Mouse (Mus musculus): ENCODE measurements at regions not wholly inside any gene's neighbourhood (a gene's known extent, or its start where the extent isn't known, plus 50 kb on each side); places are given as distances from the start of the nearest gene placed in this dataset.

DNA sequence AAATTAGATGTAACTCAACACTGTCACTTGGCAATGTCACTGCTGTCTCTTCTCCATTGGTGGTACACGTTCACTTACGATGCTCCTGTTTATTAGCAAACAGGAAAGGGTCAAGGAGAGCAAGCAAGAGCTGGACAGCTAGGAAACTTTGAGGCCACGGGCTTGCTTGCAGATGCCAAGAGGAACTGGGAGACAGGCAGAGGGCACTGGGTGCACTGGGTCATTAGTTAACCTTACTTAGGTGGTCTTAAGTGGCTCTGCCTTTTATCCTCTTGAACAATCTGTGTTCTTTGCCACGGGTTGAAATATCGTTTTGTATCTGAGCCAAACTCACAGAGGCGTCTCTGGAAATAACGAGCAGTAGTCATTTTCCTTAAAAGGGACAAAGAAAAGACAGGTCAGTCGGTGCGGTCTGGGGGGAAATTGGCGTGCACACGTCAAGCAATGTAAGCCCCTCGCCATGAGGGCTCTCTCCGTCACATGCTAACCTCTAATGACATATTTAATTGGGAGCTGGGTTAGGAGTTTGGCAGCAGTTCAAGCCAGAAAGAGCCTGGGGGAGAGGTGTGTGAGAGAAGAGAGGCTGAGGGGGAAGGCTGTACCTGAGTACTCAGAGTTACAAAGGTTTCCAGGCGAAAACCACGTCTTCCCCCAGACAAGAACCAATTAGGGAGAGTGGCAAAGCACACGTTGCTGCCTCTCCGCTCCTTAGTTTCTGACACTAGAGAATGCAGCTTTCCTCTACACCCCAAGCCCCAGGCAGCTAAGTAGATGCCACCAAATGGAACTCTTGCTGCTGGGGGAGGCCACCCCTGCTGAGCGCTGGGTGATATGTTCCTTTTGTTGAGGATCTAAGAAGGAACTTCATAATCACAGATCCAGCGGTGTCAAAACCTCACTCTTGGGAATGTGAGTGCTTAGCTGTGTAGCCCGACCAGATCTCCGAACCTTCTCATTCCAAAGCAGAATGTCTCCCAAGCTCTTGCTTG, 140.0 kb upstream of the Tut7 start:
- TF ChIP-seq CTCF (IDR thresholded peaks at IDR 0.05; ENCODE audit: insufficient read depth, low read length) (no peak), POLR2A (IDR thresholded peaks at IDR 0.05; ENCODE audit: borderline replicate concordance, extremely low read depth, low read depth, low read length) (no peak)
